Mouse (Mus musculus): ENCODE results near the gene Cldn14. TPM values are rescaled to one million over a fixed set of nuclear protein-coding genes. Genes with fewer than 3 reads are reported as not detected.

Cldn14 gene
- total RNA-seq, 2 experiments from 2014 or later = 1.1 to 1.9 TPM

- intact Hi-C loops (cut with DNase I) = no loop called here
- no peak for DNase-seq (ENCODE audit: low spot score in 2 of 2)
Measured at GRCm38 (mm10) chr16:93920673-93921072, 88.0 kb downstream of the Cldn14 start.

GRCm38 (mm10) chr16:93919189-93919588 is 89.4 kb downstream of the Cldn14 start:
- intact Hi-C loops (cut with DNase I) = loop anchor here (5.0 kb wide), 1 partner anchor 338 kb away; no protein-coding TSS in a partner anchor
- DNase-seq (ENCODE audit: low spot score in 2 of 2) = no peak

DNA sequence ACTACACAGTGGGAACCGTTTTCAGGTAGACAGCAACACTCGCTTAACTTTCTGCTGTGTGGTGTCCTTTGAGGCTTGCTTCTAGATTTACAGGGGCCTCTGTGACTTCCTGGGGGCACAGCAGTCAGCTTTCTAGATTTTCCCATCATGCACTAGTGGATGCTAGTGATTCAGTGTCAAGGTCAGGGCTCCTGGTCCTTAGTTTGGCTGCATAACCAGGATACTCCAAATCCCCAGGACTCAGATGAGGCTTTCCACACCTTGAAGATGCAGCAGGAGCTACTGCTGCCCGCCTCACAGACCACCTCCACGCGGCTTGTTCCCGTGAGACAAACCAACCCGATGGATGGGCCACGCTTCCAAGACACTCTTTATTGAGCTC is 90.0 kb downstream of the Cldn14 start:
- intact Hi-C loops (cut with DNase I) = loop anchor here (5.0 kb wide), 1 partner anchor 339 kb away; no protein-coding TSS in a partner anchor

GRCm38 (mm10) chr16:93917712-93918678 is 90.6 kb downstream of the Cldn14 start:
- peak; percentile 89 to 91 for DNase-seq (ENCODE audit: low spot score in 2 of 2)
- intact Hi-C loops (cut with DNase I) = loop anchor here (5.0 kb wide), 1 partner anchor 339 kb away; no protein-coding TSS in a partner anchor

More for the DNA sequence above, 90.0 kb downstream of the Cldn14 start:
- DNase-seq (ENCODE audit: low spot score in 2 of 2) = no peak

DNA sequence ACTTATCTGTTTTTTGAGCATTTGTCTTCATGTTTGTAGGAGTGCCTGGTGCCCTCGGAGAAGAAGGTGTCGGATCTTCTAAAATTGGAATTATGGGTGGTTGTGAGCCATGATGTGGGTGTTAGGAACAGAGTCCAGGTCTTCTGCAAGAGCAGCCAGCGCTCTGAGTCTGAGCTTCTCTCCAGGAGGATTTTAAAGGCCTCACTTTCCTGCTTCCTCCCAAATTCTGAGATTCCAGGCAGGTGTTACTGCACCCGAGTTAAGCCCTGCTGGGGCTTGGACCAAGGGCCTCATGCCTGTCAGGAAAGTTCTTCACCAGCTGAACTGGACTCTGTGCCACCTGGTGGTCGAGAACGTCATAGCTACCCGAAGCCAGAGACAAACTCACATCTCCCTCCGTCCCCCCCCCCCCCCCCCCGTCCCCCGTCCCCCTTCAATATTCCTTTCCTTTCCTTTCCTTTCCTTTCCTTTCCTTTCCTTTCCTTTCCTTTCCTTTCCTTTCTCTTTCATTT is 93.2 kb downstream of the Cldn14 start:
- peak in 1 of 2 experiments; percentile 27 for DNase-seq (ENCODE audit: low spot score in 2 of 2)
- intact Hi-C loops (cut with DNase I) = loop anchor here (5.0 kb wide), 1 partner anchor 342 kb away; no protein-coding TSS in a partner anchor

- no peak for DNase-seq (ENCODE audit: low spot score in 2 of 2)
- intact Hi-C loops (cut with DNase I) = no loop called here
Measured at GRCm38 (mm10) chr16:93913881-93914576, 94.6 kb downstream of the Cldn14 start.

- no peak for DNase-seq (ENCODE audit: low spot score in 2 of 2)
- intact Hi-C loops (cut with DNase I) = no loop called here
Measured at GRCm38 (mm10) chr16:93912808-93913207, 95.8 kb downstream of the Cldn14 start.

DNA sequence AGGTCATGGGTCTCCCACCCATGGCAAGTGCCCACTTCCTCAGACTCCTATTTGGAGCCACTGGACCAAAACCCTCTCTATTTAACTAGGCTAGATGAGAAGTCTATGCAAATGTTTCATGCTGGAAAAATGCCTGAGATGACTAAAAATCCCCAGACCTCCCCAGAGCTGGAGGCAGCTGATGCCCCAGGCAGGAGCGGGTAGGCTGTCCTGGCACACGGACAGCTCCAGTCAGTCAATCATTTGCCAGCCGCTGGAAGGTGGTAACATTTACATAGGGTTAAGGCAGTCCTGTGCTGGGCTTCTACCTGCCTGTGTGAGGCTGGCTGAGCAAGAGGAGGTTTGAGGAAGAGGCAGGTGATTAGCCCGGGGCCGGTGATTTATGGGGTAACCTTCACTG is 96.5 kb downstream of the Cldn14 start:
- no peak for DNase-seq (ENCODE audit: low spot score in 2 of 2)
- intact Hi-C loops (cut with DNase I) = no loop called here

GRCm38 (mm10) chr16:93910735-93911665 is 97.6 kb downstream of the Cldn14 start:
- intact Hi-C loops (cut with DNase I) = no loop called here
- DNase-seq (ENCODE audit: low spot score in 2 of 2) = no peak

DNA sequence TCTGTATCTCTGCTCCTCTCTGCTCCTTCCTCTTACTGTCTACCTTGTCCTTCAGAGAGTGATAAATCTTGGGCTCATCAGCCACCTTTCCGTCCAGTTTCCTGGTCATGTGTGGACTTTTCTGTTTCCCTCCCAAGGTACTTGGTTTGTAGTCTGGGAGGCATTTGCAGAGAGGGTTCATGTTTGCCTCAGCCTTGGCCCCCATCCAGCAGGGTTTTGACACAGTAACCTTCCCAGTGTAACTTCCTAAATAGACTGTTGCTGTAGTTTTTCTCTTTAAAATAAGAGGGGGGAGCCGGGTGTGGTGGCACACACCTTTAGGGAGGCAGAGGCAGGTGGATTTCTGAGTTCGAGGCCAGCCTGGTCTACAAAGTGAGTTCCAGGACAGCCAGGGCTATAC is 98.7 kb downstream of the Cldn14 start:
- intact Hi-C loops (cut with DNase I) = no loop called here

GRCm38 (mm10) chr16:93908196-93908595 is 100.4 kb downstream of the Cldn14 start:
- no peak for DNase-seq (ENCODE audit: low spot score in 2 of 2)
- intact Hi-C loops (cut with DNase I) = no loop called here

More for the DNA sequence above, 98.7 kb downstream of the Cldn14 start:
- no peak for DNase-seq (ENCODE audit: low spot score in 2 of 2)

- intact Hi-C loops (cut with DNase I) = no loop called here
- DNase-seq (ENCODE audit: low spot score in 2 of 2) = no peak
Measured at GRCm38 (mm10) chr16:93907761-93908160, 100.9 kb downstream of the Cldn14 start.

DNA sequence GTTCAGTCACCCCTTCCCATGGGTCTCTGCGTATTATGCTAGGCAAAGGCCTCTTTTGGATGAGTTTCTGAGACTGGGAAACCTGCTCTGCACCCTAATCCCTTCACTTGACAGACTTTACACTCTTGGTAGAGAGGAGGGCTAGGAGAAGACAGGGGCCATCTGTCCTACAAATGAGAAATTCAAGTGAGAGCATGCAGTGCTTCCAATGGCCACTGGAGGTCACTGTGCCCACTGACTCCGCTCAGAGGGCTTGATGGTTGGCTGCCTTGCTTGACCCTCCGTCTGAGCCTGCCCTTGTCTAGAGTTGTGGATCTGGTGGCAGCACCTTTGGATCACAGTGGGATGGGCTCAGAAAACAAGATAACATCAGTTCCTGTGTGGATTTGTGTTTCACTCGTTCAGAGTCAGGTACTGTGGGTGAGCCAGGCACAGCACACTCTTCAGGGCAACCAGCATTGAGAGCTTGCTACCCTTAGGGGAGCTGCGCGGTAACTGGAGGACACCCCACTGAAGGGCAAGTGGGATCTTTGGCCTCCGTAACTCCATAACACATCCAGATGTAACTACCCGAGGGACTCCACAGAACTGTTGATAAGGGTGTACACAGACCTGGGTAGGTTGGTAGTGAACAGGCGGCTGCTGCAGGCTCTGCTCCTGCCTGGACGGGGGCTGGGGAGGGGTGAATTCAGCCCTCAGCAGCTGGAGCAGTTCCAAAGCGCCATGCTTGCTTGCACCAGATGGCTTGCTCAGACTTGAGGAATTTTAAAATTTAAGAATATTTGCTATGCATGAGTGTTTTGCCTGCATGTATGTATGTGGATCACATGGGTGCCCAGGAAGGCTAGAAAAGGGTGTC is 102.3 kb downstream of the Cldn14 start:
- intact Hi-C loops (cut with DNase I) = no loop called here
- DNase-seq (ENCODE audit: low spot score in 2 of 2) = peak; percentile 69 to 75

DNA sequence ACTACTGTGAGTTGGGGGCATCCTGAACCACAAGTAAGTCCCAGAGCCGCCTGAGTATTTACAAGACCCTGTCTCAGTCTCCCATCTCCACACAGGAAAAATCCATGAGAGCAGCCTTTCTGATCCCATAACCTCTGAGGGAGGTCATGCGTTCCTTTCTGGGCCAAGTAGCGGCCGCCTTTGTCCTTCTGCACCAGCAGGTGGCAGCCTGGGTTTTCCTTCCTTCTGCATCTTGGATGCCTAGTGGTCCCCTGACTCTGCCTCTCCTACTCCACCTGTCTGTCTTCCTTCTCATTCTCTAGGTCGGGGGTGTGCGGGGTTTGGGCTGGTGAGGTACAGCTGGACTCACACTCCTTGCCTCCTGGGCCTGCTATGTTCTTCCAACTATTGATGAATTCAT is 105.6 kb downstream of the Cldn14 start:
- intact Hi-C loops (cut with DNase I) = no loop called here
- DNase-seq (ENCODE audit: low spot score in 2 of 2) = no peak

- peak in 1 of 2 experiments; percentile 70 for DNase-seq (ENCODE audit: low spot score in 2 of 2)
Measured at GRCm38 (mm10) chr16:93893285-93893684, 115.4 kb downstream of the Cldn14 start.

DNA sequence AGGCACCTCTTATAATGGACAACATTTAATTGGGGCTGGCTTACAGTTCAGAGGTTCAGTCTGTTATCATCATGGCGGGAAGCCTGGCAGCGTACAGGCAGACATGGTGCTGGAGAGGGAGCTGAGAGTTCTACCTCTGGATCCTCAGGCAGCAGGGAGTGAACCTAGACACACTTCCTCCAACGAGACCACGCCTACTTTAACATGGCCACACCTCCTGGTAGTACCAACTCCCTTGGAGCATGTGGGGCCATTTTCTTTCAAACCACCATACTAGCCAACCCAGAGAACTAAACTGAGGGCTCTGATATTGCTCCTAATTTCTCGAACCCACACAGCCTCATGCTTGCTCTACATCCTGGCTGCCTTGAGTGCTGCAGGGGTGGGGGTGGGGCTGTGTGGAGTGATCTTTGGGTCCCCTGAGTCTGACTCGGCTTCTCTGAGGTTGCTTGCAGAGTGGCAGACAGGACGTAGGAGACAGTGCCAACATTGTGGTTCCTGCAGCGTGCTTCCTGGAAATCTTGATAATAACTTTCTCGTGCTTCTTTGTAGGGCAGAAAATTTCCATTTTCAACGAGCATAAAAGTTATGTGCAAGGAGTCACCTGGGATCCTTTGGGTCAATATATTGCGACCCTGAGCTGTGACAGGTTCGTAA is 117.6 kb downstream of the Cldn14 start:
- intact Hi-C loops (cut with DNase I) = no loop called here
- DNase-seq (ENCODE audit: low spot score in 2 of 2) = no peak

More at GRCm38 (mm10) chr16:93893285-93893684, 115.4 kb downstream of the Cldn14 start:
- intact Hi-C loops (cut with DNase I) = no loop called here

- no peak for DNase-seq (ENCODE audit: low spot score in 2 of 2)
- intact Hi-C loops (cut with DNase I) = no loop called here
Measured at GRCm38 (mm10) chr16:93888481-93888880, 120.2 kb downstream of the Cldn14 start.
